Mouse (Mus musculus): ENCODE data around the gene Fam149a.
"Not testable (repeated sequence)": the region's sequence is repeated elsewhere in the genome, so short reads cannot be mapped to it uniquely, and the experiment has no call there.

Gene Fam149a

GRCm38 (mm10) chr8:45332685-45333409, 49.2 kb downstream of the Fam149a start, which contains the start of gene Cyp4v3:
TSS of gene Cyp4v3 (minus strand) at chr8:45333216.
- peak; percentile 6 to 44 for DNase-seq (ENCODE audit: low spot score in 2 of 2)

- DNase-seq (ENCODE audit: low spot score in 2 of 2): no peak
Observed at GRCm38 (mm10) chr8:45330856-45331255, 51.2 kb downstream of the Fam149a start.

GRCm38 (mm10) chr8:45329206-45329980, 52.7 kb downstream of the Fam149a start:
- DNase-seq (ENCODE audit: low spot score in 2 of 2): no peak

- not testable (repeated sequence) for DNase-seq (ENCODE audit: low spot score in 2 of 2)
Observed at GRCm38 (mm10) chr8:45327076-45327475, 55.0 kb downstream of the Fam149a start.

- DNase-seq (ENCODE audit: low spot score in 2 of 2): no peak
Observed at GRCm38 (mm10) chr8:45324151-45324550, 57.9 kb downstream of the Fam149a start.

GRCm38 (mm10) chr8:45321365-45321764, 60.7 kb downstream of the Fam149a start:
- DNase-seq (ENCODE audit: low spot score in 2 of 2): no peak

- DNase-seq (ENCODE audit: low spot score in 2 of 2): no peak
Observed at GRCm38 (mm10) chr8:45320930-45321329, 61.2 kb downstream of the Fam149a start.

- no peak for DNase-seq (ENCODE audit: low spot score in 2 of 2)
Observed at GRCm38 (mm10) chr8:45310967-45311366, 71.1 kb downstream of the Fam149a start.

- DNase-seq (ENCODE audit: low spot score in 2 of 2): no peak
Observed at GRCm38 (mm10) chr8:45308366-45308765, 73.7 kb downstream of the Fam149a start, which contains the start of gene Gm45753. TSS of gene Gm45753 (minus strand) at chr8:45308466.

- DNase-seq (ENCODE audit: low spot score in 2 of 2): no peak
Observed at GRCm38 (mm10) chr8:45305479-45305878, 76.6 kb downstream of the Fam149a start.

- DNase-seq (ENCODE audit: low spot score in 2 of 2): no peak
Observed at GRCm38 (mm10) chr8:45304354-45304753, 77.7 kb downstream of the Fam149a start.

- no peak for DNase-seq (ENCODE audit: low spot score in 2 of 2)
Observed at GRCm38 (mm10) chr8:45302390-45302789, 79.7 kb downstream of the Fam149a start.

GRCm38 (mm10) chr8:45295276-45295675, 86.8 kb downstream of the Fam149a start:
- DNase-seq (ENCODE audit: low spot score in 2 of 2): no peak

GRCm38 (mm10) chr8:45294687-45295086, 87.4 kb downstream of the Fam149a start, which contains the start of gene Klkb1:
TSS of gene Klkb1 (minus strand) at chr8:45294859.
- DNase-seq (ENCODE audit: low spot score in 2 of 2): no peak

- DNase-seq (ENCODE audit: low spot score in 2 of 2): peak in 1 of 2 experiments; percentile 3
Observed at GRCm38 (mm10) chr8:45291790-45292189, 90.3 kb downstream of the Fam149a start.
